Mouse (Mus musculus): ENCODE measurements around the gene Zar1.

DNA sequence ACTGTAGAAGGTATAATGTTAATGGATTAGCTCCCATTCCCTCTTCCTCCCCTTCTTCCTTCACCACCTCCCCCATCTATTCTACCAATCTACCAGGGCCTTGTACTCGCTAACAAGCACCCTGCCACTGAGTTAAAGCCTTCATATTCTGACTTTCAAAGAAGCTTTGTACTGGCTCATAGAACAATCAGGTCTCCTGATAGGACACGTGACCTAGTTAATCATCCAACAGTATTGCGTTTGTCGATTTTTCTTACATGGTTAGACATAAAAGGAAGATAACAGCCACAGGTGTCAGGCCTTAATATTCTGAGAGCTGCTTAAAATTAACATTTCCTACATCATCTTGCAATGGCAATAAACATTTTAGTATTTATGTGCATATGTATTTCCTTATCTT, 22.1 kb upstream of the Zar1 start:
- TF ChIP-seq RAD21 (IDR thresholded peaks at IDR 0.05; ENCODE audit: low read depth, low read length) (no peak), ZC3H11A (IDR thresholded peaks at IDR 0.05; ENCODE audit: low read depth, low read length) (no peak), ZKSCAN1 (IDR thresholded peaks at IDR 0.05; ENCODE audit: borderline replicate concordance, low read depth, low read length) (no peak), SIN3A (IDR thresholded peaks at IDR 0.05; ENCODE audit: low read length) (no peak), MAX (IDR thresholded peaks at IDR 0.05; ENCODE audit: low read length) (no peak), NELFE (IDR thresholded peaks at IDR 0.05; ENCODE audit: low read depth, low read length) (no peak), UBTF (IDR thresholded peaks at IDR 0.05; ENCODE audit: low read depth, low read length) (no peak), CTCF (conservative IDR thresholded peaks at IDR 0.05 in 1 of 2, IDR thresholded peaks at IDR 0.05 in 1 of 2; ENCODE audit: low read depth in 2 of 2, low read length in 2 of 2) (no peak), USF1 (IDR thresholded peaks at IDR 0.05; ENCODE audit: low read depth, low read length) (no peak), SMC3 (IDR thresholded peaks at IDR 0.05; ENCODE audit: low read depth, low read length) (no peak), POLR2A (IDR thresholded peaks at IDR 0.05; ENCODE audit: low read depth, low read length) (no peak), MEF2A (IDR thresholded peaks at IDR 0.05; ENCODE audit: borderline replicate concordance, low read depth, low read length) (no peak), EP300 (IDR thresholded peaks at IDR 0.05; ENCODE audit: low read length) (no peak)
